Mouse (Mus musculus) cerebellum, adult 2 months (tissue): Measurements from ENCODE around the gene Kmt2e.

Source experiments
- CTCF ChIP-seq: fragments of 200-500 bp; IDR thresholded peaks from 2 replicates; pipeline ENCODE4 v1.5.1; 2011; ENCODE audit warnings: low read depth, mild to moderate bottlenecking, control low read depth, low read length, moderate library complexity, borderline replicate concordance; ENCODE audit not compliant: insufficient read depth
- POLR2A ChIP-seq: fragments of 200-500 bp; IDR thresholded peaks from 2 replicates; pipeline ENCODE4 v1.6.1; 2011; ENCODE audit warnings: low read length, control low read depth, borderline replicate concordance; ENCODE audit not compliant: insufficient read depth

DNA sequence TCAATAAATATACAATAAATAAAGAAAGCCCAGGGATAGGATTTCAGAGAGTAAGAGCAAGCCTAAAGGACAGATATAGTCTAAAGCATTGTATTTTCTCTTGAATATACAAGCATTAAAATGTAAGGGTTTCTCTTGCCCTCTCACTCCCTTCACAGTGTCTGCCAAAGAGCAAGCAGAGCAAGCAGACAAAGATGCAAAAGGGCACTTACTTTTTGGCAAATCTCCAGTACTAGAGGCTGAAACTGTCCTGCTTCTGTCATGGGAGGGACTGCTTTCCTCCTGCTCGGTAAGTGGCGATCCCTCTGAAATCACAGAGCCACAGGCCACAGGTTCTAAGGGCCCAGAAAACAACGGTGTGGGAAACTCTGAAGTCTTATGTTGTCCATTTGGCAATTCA is 89.7 kb downstream of the Kmt2e start:
- TF ChIP-seq CTCF = no peak
- no peak for TF ChIP-seq POLR2A
